Mouse (Mus musculus) lung, adult 2 months (tissue): ENCODE data around the gene Wiz.

Experiments used
- CTCF ChIP-seq: fragments of 200-500 bp; IDR thresholded peaks from 2 replicates; pipeline ENCODE4 v1.5.1; 2011; ENCODE audit warnings: mild to moderate bottlenecking, low read length, control low read depth; ENCODE audit not compliant: insufficient read depth
- POLR2A ChIP-seq: fragments of 200-500 bp; IDR thresholded peaks from 2 replicates; pipeline ENCODE4 v1.6.1; 2011; ENCODE audit warnings: low read depth, mild to moderate bottlenecking, control low read depth, low read length, borderline replicate concordance; ENCODE audit errors: extremely low read depth

DNA sequence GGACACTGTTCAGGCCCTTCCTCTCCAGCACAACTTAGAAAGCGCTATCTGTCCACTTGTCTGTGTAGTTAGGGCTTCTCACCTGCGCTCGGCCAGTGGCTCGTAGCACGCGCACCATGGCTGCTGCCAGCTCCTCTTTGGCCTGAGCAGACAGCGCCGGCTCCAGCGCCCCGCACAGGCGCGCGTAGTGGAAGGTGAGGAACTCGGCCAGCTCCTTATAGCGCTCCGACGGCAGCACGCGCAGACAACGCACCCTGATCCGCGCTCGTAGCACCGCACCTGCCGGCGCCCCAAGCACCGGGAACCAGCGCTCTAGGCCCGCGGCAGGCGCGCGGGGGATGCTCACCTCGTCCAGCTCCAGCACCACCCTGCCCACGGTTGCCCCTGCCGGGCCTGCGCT, 7.0 kb upstream of the Wiz start:
- no peak for TF ChIP-seq POLR2A
- no peak for TF ChIP-seq CTCF
